Mouse (Mus musculus) embryonic facial prominence, embryonic 12.5 days (tissue): ENCODE results near the gene Glis3. TPM values are rescaled to one million over a fixed set of nuclear protein-coding genes. Genes with fewer than 3 reads are reported as not detected.
A peak's percentile ranks its signal among the peaks of the same experiment; 100 is the strongest.

ENCODE experiments used
- ATAC-seq: fragments of 200-750 bp; cut with Nextera tagmentation; 2 replicates; pipeline ENCODE4 v1.8.0; 2017; ENCODE audit not compliant: insufficient number of reproducible peaks, insufficient read depth, low FRiP score, low TSS enrichment
- H3K27ac ChIP-seq: fragments of 300-500 bp; sonication (generic); 2 replicates; pipeline ENCODE4 v1.5.1; 2016; ENCODE audit warnings: mild to moderate bottlenecking
- H3K27me3 ChIP-seq: fragments of 300-500 bp; sonication (generic); 2 replicates; pipeline ENCODE4 v1.6.1; 2016; ENCODE audit warnings: mild to moderate bottlenecking, moderate library complexity
- H3K36me3 ChIP-seq: fragments of 300-500 bp; sonication (generic); 2 replicates; pipeline ENCODE4 v1.6.1; 2016; ENCODE audit warnings: mild to moderate bottlenecking
- H3K4me1 ChIP-seq: fragments of 300-500 bp; sonication (generic); 2 replicates; pipeline ENCODE4 v1.6.1; 2016
- H3K4me2 ChIP-seq: fragments of 300-500 bp; sonication (generic); replicated peaks from 2 replicates; pipeline ENCODE4 v1.6.1; 2016; ENCODE audit warnings: mild to moderate bottlenecking, moderate library complexity
- H3K4me3 ChIP-seq: fragments of 300-500 bp; sonication (generic); 2 replicates; pipeline ENCODE4 v1.5.1; 2016; ENCODE audit warnings: mild to moderate bottlenecking
- H3K9ac ChIP-seq: fragments of 300-500 bp; sonication (generic); 2 replicates; pipeline ENCODE4 v1.6.1; 2016; ENCODE audit warnings: mild to moderate bottlenecking, moderate library complexity
- H3K9me3 ChIP-seq: fragments of 300-500 bp; sonication (generic); 2 replicates; pipeline ENCODE4 v1.6.1; 2016; ENCODE audit warnings: mild to moderate bottlenecking, moderate library complexity
- WGBS: fragments of 180-500 bp; shearing (Covaris S2); methylation state at CpG from one replicate; pipeline ENCODE4 v1.1.7; 2016; 5-methylcytosine and 5-hydroxymethylcytosine counted together
- polyA plus RNA-seq: library from polyadenylated mRNA; unstranded; fragments of >200 nt; fragmentation: Nextera tagmentation; extraction: Ambion mirVana; gene quantifications from 2 replicates; pipeline ENCODE4 v1.2.1, GENCODE M21; 2016

Gene Glis3
- polyA plus RNA-seq, 1 experiment from 2014 or later, result 7.8 TPM

GRCm38 (mm10) chr19:28258480-28258879, 421.4 kb downstream of the Glis3 start:
- 36% methylated on average over 3 of the region's 3 CpGs for WGBS
- ATAC-seq, result no peak
- H3K27me3 ChIP-seq, result no peaks in the 10 kb centered on the region
- H3K27ac ChIP-seq, result no peak overlapping the region
- no peak overlapping the region for H3K9ac ChIP-seq
- no peak overlapping the region for H3K4me3 ChIP-seq
- H3K36me3 ChIP-seq, result no peaks in the 10 kb centered on the region
- H3K4me1 ChIP-seq, result peaks cover 4% of the 10 kb centered on the region; the same call in 1 of the 2 replicates
- no peak overlapping the region for H3K4me2 ChIP-seq
- H3K9me3 ChIP-seq, result no peaks in the 10 kb centered on the region

GRCm38 (mm10) chr19:28247345-28247744, 432.5 kb downstream of the Glis3 start:
- Histone ChIP-seq H3K27me3 (no peaks in the 10 kb centered on the region), H3K9ac (no peak overlapping the region), H3K9me3 (no peaks in the 10 kb centered on the region), H3K27ac (no peak overlapping the region), H3K4me1 (no peaks in the 10 kb centered on the region), H3K4me3 (no peak overlapping the region), H3K36me3 (no peaks in the 10 kb centered on the region), H3K4me2 (no peak overlapping the region)
- no peak for ATAC-seq
- 86% methylated on average over 7 of the region's 7 CpGs for WGBS

- no peak overlapping the region for H3K27ac ChIP-seq
- no peaks in the 10 kb centered on the region for H3K36me3 ChIP-seq
- 86% methylated on average over 5 of the region's 5 CpGs for WGBS
- no peak for ATAC-seq
- no peak overlapping the region for H3K9ac ChIP-seq
- no peaks in the 10 kb centered on the region for H3K4me1 ChIP-seq
- H3K4me3 ChIP-seq, result no peak overlapping the region
- H3K27me3 ChIP-seq, result no peaks in the 10 kb centered on the region
- H3K9me3 ChIP-seq, result no peaks in the 10 kb centered on the region
- H3K4me2 ChIP-seq, result no peak overlapping the region
Observed at GRCm38 (mm10) chr19:28246186-28246585, 433.7 kb downstream of the Glis3 start.

- H3K27me3 ChIP-seq, result no peaks in the 10 kb centered on the region
- no peak for ATAC-seq
- no peak overlapping the region for H3K27ac ChIP-seq
- H3K36me3 ChIP-seq, result no peaks in the 10 kb centered on the region
- H3K4me2 ChIP-seq, result no peak overlapping the region
- H3K4me3 ChIP-seq, result no peak overlapping the region
- H3K4me1 ChIP-seq, result no peaks in the 10 kb centered on the region
- no peaks in the 10 kb centered on the region for H3K9me3 ChIP-seq
- H3K9ac ChIP-seq, result no peak overlapping the region
- WGBS, result 79% methylated on average over 4 of the region's 4 CpGs
Observed at GRCm38 (mm10) chr19:28238073-28238472, 441.8 kb downstream of the Glis3 start.

GRCm38 (mm10) chr19:28237621-28238020, 442.3 kb downstream of the Glis3 start:
- WGBS, result 94% methylated on average over 2 of the region's 2 CpGs

GRCm38 (mm10) chr19:28235571-28235970, 444.3 kb downstream of the Glis3 start:
- no peaks in the 10 kb centered on the region for H3K36me3 ChIP-seq
- H3K27ac ChIP-seq, result no peak overlapping the region
- no peaks in the 10 kb centered on the region for H3K9me3 ChIP-seq
- H3K4me3 ChIP-seq, result no peak overlapping the region
- no peak for ATAC-seq
- no peak overlapping the region for H3K4me2 ChIP-seq
- no peaks in the 10 kb centered on the region for H3K27me3 ChIP-seq
- H3K4me1 ChIP-seq, result no peaks in the 10 kb centered on the region
- WGBS, result 82% methylated on average over 5 of the region's 5 CpGs
- no peak overlapping the region for H3K9ac ChIP-seq

More at GRCm38 (mm10) chr19:28237621-28238020, 442.3 kb downstream of the Glis3 start:
- ATAC-seq, result no peak
- Histone ChIP-seq H3K4me2 (no peak overlapping the region), H3K27ac (no peak overlapping the region), H3K9me3 (no peaks in the 10 kb centered on the region), H3K4me1 (no peaks in the 10 kb centered on the region), H3K36me3 (no peaks in the 10 kb centered on the region), H3K4me3 (no peak overlapping the region), H3K27me3 (no peaks in the 10 kb centered on the region), H3K9ac (no peak overlapping the region)

- ATAC-seq, result no peak
- Histone ChIP-seq H3K27ac (no peak overlapping the region), H3K4me2 (no peak overlapping the region), H3K4me3 (no peak overlapping the region), H3K27me3 (no peaks in the 10 kb centered on the region), H3K9ac (no peak overlapping the region), H3K36me3 (no peaks in the 10 kb centered on the region), H3K4me1 (no peaks in the 10 kb centered on the region), H3K9me3 (no peaks in the 10 kb centered on the region)
- WGBS, result 91% methylated on average over 9 of the region's 9 CpGs
Observed at GRCm38 (mm10) chr19:28235096-28235495, 444.8 kb downstream of the Glis3 start.

- no peak overlapping the region for H3K27ac ChIP-seq
- no peak overlapping the region for H3K9ac ChIP-seq
- no peak for ATAC-seq
- H3K4me1 ChIP-seq, result no peaks in the 10 kb centered on the region
- no peaks in the 10 kb centered on the region for H3K9me3 ChIP-seq
- no peaks in the 10 kb centered on the region for H3K36me3 ChIP-seq
- no peaks in the 10 kb centered on the region for H3K27me3 ChIP-seq
- WGBS, result 94% methylated on average over 2 of the region's 2 CpGs
- no peak overlapping the region for H3K4me2 ChIP-seq
- H3K4me3 ChIP-seq, result no peak overlapping the region
Observed at GRCm38 (mm10) chr19:28234676-28235075, 445.2 kb downstream of the Glis3 start.

- no peak overlapping the region for H3K4me3 ChIP-seq
- WGBS, result 64% methylated on average over 3 of the region's 3 CpGs
- H3K4me2 ChIP-seq, result no peak overlapping the region
- ATAC-seq, result no peak
- H3K27ac ChIP-seq, result no peak overlapping the region
- H3K4me1 ChIP-seq, result no peaks in the 10 kb centered on the region
- H3K36me3 ChIP-seq, result no peaks in the 10 kb centered on the region
- no peaks in the 10 kb centered on the region for H3K27me3 ChIP-seq
- H3K9ac ChIP-seq, result no peak overlapping the region
- no peaks in the 10 kb centered on the region for H3K9me3 ChIP-seq
Observed at GRCm38 (mm10) chr19:28231511-28231910, 448.4 kb downstream of the Glis3 start.

- no peak overlapping the region for H3K9ac ChIP-seq
- no peak overlapping the region for H3K4me3 ChIP-seq
- no peaks in the 10 kb centered on the region for H3K36me3 ChIP-seq
- no peaks in the 10 kb centered on the region for H3K4me1 ChIP-seq
- peak overlapping the region; percentile 52 for H3K27ac ChIP-seq
- 58% methylated on average over 10 of the region's 10 CpGs for WGBS
- H3K4me2 ChIP-seq, result no peak overlapping the region
- ATAC-seq, result no peak
- no peaks in the 10 kb centered on the region for H3K9me3 ChIP-seq
- no peaks in the 10 kb centered on the region for H3K27me3 ChIP-seq
Observed at GRCm38 (mm10) chr19:28227526-28227925, 452.4 kb downstream of the Glis3 start.

GRCm38 (mm10) chr19:28225651-28226050, 454.2 kb downstream of the Glis3 start:
- Histone ChIP-seq H3K36me3 (no peaks in the 10 kb centered on the region), H3K4me3 (no peak overlapping the region), H3K9me3 (no peaks in the 10 kb centered on the region), H3K4me2 (no peak overlapping the region), H3K27me3 (no peaks in the 10 kb centered on the region), H3K9ac (no peak overlapping the region), H3K4me1 (no peaks in the 10 kb centered on the region), H3K27ac (0 out of 2 replicates have a peak overlapping the region, but pooled peaks have one; percentile 46)
- no peak for ATAC-seq
- WGBS, result 28% methylated on average over 6 of the region's 6 CpGs

GRCm38 (mm10) chr19:28211630-28212029, 468.2 kb downstream of the Glis3 start:
- H3K4me2 ChIP-seq, result no peak overlapping the region
- ATAC-seq, result no peak
- no peak overlapping the region for H3K9ac ChIP-seq
- no peaks in the 10 kb centered on the region for H3K4me1 ChIP-seq
- H3K4me3 ChIP-seq, result no peak overlapping the region
- H3K36me3 ChIP-seq, result no peaks in the 10 kb centered on the region
- WGBS, result 87% methylated on average over 4 of the region's 4 CpGs
- no peak overlapping the region for H3K27ac ChIP-seq
- no peaks in the 10 kb centered on the region for H3K27me3 ChIP-seq
- no peaks in the 10 kb centered on the region for H3K9me3 ChIP-seq
